Mouse (Mus musculus) CH12F3 (cell line): ENCODE measurements around the gene Myh8.

Experiments used
- in situ Hi-C: fragments of 300-500 bp; cut with MboI; formaldehyde crosslinking; loops from 2 replicates; pipeline ENCODE4 v1.14.3; 2020; ENCODE audit warnings: low sequenced_read_pairs

The Myh8 gene

DNA sequence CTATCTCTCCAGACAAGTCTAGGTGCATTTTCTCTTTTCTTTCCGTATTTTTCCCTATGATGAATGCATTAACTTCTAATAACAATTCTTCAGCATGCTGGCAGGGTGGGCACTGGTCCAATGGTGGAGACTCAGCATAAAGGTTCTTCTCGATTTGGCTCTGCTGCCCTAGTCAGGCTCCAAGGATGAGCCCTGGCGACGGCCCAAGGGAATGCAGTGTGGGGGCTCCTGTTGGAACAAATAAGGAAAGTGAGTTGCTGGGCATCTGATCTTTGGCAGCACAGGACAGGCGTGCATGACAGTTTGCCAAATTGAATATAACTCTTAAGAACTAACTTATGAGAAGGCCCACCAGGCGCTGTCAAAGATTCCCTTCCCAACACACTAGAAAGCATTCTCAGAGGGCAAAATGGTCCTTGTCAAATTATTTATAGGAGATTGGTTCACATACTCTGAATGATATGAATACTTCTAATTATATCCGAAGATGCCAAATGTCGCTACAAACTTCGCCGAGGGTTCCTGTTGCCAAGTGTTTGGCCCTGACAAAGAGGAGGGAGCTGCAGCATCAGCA, at the start of gene Myh8:
Myh8 (plus strand) TSS at position 524 of the 574 bp plus-strand sequence.
- in situ Hi-C loops: no loop called here

DNA sequence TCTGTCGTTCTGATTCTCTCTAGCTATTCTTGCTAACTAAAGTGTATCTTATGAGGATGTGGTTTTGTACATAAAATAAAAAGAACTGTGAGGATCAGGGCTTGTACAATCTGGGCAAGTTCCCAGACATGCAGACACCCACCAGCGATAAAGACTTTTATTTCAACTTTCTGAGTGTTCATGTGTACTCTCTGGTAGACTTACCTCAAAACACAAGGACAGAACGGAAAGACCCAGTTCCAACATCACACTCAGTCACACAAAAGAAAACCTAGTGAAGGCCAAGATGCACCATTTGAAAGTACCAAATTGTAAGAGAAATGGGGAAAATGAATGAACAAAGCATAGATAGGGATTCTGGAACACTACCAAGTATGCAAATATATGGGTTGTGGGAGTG, 48.2 kb upstream of the Myh8 start:
- in situ Hi-C loops: no loop called here

DNA sequence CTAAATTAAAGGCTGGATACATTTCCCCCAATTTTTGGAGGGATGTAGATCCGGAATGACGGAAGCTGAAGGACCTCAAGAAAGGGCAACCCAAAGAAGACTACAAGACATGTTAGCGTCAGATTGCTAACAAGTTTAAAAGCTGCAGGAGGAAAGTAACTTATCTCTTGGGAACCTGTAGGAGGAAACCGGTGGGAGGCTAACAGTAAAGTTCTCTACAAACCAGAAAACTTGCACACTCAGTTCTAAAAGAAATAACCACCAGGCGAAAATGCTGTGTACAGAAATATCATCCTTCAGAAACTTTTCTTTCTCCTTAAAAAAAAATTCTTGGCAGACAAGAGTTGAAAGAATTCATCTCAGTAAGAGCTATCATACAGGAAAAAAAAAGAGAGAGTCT, 47.8 kb upstream of the Myh8 start:
- in situ Hi-C loops: no loop called here

- in situ Hi-C loops: loop anchor here (10.0 kb wide), 1 partner anchor 115 kb away; no protein-coding TSS in a partner anchor
Measured at GRCm38 (mm10) chr11:67229946-67230345, 47.0 kb upstream of the Myh8 start.

DNA sequence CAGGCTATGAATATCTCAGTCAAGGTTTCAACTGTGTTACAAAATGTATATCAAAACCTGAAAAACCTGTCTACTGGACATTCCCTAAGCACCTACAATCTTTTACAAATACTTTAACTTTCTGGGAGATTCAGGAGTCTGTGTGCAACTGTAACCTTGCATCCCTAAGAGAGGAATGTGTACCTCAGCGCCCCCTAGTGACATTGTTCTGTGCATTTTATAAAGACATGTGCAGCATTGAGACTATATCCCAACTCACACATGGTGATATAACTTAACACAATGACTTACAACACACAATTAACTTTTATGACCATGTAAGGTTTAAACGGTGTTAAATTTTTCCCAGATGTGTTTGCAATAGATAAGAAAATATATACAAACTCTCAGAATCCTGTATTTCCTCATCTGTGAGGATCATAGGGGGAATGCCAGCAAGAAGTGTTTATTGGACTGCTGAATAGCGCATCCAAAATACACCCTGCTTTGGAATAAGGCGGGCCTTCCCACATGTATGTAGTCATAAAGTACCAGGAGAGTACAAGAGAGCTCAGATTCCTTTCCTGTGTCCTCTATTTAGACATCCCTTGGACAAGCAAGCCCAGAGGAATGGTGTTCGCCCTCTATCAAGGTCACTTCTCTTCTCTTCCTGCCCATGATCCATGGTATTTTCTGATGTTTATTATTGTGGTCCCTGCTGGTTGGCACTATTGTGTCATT, 41.1 kb upstream of the Myh8 start:
- in situ Hi-C loops: loop anchor here (10.0 kb wide), 1 partner anchor 121 kb away; no protein-coding TSS in a partner anchor

DNA sequence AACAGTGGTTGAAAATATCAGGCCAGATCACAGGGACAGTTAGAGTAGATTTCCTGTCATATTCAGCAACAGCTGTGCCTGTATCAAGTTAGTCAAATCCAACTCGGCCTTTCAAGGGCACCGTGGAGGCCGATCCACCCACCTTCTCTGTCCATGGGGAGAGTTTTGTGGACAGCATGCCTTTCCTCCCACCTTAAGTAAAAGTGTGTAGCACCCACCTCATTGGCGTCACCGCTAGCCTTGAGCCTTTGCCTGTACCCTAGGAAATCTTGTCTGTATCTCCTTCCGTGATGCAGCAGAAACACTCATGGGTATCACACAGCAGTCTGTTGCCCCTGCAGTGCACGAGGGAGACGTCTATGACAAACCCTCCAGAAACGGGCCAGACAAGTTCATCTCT, 40.1 kb upstream of the Myh8 start:
- in situ Hi-C loops: loop anchor here (10.0 kb wide), 1 partner anchor 122 kb away; no protein-coding TSS in a partner anchor

DNA sequence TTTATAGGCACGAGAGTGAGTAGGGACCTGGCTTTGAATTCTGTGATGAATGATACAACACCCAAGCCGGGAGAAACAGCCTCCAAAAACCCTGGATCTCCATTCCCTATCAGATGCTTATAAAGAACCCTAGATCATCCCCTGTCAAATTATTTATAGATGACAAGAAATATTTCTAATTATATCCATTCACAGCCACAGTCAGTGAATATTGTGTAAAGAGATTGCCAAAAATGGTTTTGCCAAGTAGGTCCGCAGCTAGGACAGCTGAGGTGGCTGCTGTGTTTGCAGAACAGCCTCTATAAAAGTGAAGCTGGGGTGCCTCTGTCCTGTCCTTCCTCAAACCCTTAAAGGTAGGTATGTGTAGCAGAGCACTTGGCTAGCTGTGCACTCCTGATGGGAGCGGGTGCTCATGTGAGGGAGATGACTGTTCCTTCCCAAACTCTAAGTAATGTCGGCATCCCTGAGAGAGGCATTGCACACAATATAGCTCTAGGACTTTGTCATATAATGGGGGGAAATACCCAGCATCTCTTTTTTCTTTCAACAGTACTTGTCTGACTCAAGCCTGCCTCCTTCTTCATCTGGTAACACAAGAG, 39.3 kb upstream of the Myh8 start, which contains the start of gene Myh4:
Myh4 (plus strand) TSS at position 549 of the 599 bp plus-strand sequence.
- in situ Hi-C loops: loop anchor here (10.0 kb wide), 1 partner anchor 123 kb away; no protein-coding TSS in a partner anchor

DNA sequence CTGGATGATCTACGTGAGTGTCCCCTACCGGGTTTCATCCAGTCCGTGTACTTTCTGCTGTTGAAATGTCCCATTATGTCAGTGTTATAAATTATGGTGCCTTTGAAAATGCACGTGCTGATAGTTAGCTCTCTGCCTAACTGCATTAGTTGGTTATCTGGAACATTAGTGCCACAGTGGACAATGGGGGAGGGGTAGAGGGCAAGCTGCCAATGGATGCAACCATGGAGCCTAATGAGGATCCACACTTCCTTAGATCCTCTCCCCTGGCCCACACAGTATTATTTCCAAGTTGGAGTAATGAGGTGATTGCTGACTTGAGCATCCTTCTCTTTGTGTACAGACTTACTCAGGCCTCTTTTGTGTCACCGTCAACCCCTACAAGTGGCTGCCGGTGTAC, 35.9 kb upstream of the Myh8 start:
- in situ Hi-C loops: no loop called here

- in situ Hi-C loops: no loop called here
Measured at GRCm38 (mm10) chr11:67253691-67254090, 23.2 kb upstream of the Myh8 start.

DNA sequence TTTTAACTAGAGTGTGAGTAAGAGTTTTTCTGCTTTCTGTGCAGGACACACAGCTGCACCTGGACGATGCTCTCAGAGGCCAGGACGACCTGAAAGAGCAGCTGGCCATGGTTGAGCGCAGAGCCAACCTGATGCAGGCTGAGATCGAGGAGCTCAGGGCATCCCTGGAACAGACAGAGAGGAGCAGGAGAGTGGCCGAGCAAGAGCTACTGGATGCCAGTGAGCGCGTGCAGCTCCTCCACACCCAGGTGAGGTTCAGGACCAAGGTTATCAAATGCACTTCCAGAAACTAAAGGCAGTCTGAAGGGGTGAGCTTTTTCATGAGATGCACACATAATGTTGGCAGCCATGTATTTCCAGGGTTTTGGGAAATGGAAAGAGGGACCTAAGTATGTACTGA, 19.9 kb upstream of the Myh8 start:
- in situ Hi-C loops: no loop called here

- in situ Hi-C loops: no loop called here
Measured at GRCm38 (mm10) chr11:67260956-67261355, 16.0 kb upstream of the Myh8 start.

- in situ Hi-C loops: no loop called here
Measured at GRCm38 (mm10) chr11:67293440-67293839, 16.5 kb downstream of the Myh8 start.

DNA sequence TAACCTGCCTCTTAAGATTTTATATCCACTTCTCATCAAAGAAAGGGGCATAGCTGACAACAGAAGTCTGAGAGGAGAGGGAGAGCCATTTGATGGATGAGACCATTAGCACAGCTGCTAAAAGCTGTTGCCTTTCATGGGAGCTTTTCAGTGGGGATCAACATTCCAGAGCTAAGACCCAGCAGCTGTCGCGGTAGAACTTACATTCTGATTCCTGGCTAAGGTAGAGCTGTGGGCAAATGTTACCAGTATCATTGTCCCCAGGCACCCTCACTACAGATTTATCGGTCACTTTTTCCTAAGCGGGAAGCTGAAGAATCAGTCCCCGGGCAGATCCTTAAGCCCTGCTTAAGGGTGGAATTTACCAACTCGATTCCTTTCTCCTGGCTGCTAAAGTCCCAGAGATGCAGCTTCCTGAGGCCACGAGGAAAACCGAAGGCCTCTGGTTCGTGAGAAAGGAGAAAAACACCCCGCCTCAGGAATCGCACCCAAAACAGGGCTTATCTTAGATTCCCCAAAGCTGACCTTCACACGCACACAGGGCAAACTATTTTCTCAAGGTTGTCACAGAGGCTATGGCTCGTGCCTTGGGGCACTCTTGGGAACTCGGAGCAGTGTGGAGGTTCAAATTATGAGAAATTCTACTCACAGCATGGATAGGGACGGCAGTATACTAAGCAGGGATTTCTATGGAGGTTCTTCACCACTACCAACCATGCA, 37.0 kb downstream of the Myh8 start:
- in situ Hi-C loops: no loop called here

- in situ Hi-C loops: no loop called here
Measured at GRCm38 (mm10) chr11:67321358-67321757, 44.4 kb downstream of the Myh8 start, which contains the start of gene Myh13. TSS of gene Myh13 (plus strand) at chr11:67321658.

GRCm38 (mm10) chr11:67326536-67326935, 49.6 kb downstream of the Myh8 start:
- in situ Hi-C loops: no loop called here

DNA sequence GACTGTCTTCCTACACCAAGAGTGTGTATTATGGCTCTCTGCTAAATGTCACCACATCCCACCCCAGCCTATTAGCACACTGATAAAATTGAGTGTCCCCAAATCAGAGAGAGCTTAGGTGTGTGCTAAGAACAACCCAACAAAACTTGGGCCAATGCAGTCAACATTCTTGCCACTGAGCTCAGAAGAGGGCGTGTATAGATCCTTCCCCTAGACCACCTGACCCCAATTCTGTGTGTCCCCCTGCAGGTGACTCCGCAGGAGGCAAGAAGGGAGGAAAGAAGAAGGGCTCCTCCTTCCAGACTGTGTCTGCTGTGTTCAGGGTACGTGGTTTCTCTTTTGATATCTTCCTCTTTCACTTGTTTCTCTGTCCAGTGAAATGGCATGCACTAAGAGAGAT, 67.6 kb downstream of the Myh8 start:
- in situ Hi-C loops: no loop called here

GRCm38 (mm10) chr11:67345186-67345855, 68.4 kb downstream of the Myh8 start:
- in situ Hi-C loops: no loop called here

DNA sequence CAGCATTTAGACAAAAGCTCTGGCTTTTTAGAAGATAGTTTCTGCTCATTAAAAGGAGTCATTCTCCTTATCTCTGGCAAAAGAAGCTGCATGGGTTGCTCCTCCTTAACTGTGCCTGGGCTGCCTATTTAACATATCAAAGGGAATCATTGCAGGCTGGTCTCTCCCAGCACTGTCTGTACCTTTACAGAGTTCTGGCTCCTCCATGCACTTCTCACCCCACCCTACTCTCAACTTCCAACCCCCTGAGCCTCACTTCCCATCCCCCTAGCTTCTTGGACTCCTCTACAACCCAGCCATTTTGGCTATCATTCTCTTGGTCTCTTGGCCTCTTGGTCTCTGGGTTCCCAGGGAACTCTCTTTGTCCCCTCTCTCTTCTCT, 68.9 kb downstream of the Myh8 start:
- in situ Hi-C loops: no loop called here

- in situ Hi-C loops: loop anchor here (5.0 kb wide), 1 partner anchor 238 kb away; no protein-coding TSS in a partner anchor
Measured at GRCm38 (mm10) chr11:67350153-67350768, 73.3 kb downstream of the Myh8 start.

- in situ Hi-C loops: loop anchor here (5.0 kb wide), 1 partner anchor 241 kb away; no protein-coding TSS in a partner anchor
Measured at GRCm38 (mm10) chr11:67353011-67353410, 76.1 kb downstream of the Myh8 start.
